Mouse (Mus musculus) limb, embryonic 11.5 days (tissue): ENCODE data around the gene Fgfr4. TPM values are rescaled to one million over a fixed set of nuclear protein-coding genes. Genes with fewer than 3 reads are reported as not detected.

ENCODE experiments used
- ATAC-seq: fragments of 200-750 bp; cut with Nextera tagmentation; 2 replicates; pipeline ENCODE4 v1.8.0; 2017; ENCODE audit warnings: low read depth; ENCODE audit not compliant: insufficient number of reproducible peaks, low FRiP score, low TSS enrichment
- DNase-seq: peaks from one replicate; pipeline ENCODE4 v3.0.0-alpha.2; 2015; ENCODE audit warnings: low spot score
- H3K27ac ChIP-seq: fragments of 300-500 bp; sonication (generic); replicated peaks from 2 replicates; pipeline ENCODE4 v1.5.1; 2014; ENCODE audit warnings: low read depth, mild to moderate bottlenecking, low read length
- H3K27me3 ChIP-seq: fragments of 300-500 bp; sonication (generic); 2 replicates; pipeline ENCODE4 v1.6.1; 2014; ENCODE audit warnings: mild to moderate bottlenecking, low read length, mixed read lengths; ENCODE audit not compliant: control insufficient read depth, insufficient read depth
- H3K36me3 ChIP-seq: fragments of 300-500 bp; sonication (generic); 2 replicates; pipeline ENCODE4 v1.6.1; 2014; ENCODE audit warnings: mild to moderate bottlenecking, low read length, moderate library complexity, mixed read lengths; ENCODE audit not compliant: control insufficient read depth, insufficient read depth
- H3K4me1 ChIP-seq: fragments of 300-500 bp; sonication (generic); 2 replicates; pipeline ENCODE4 v1.6.1; 2014; ENCODE audit warnings: low read length, mixed read lengths; ENCODE audit not compliant: control insufficient read depth, insufficient read depth
- H3K4me2 ChIP-seq: fragments of 300-500 bp; sonication (generic); 2 replicates; pipeline ENCODE4 v1.6.1; 2014; ENCODE audit warnings: low read depth, mild to moderate bottlenecking, moderate library complexity; ENCODE audit not compliant: severe bottlenecking
- H3K4me3 ChIP-seq: fragments of 300-500 bp; sonication (generic); 2 replicates; pipeline ENCODE4 v1.5.1; 2014; ENCODE audit warnings: low read depth, low read length
- H3K9ac ChIP-seq: fragments of 300-500 bp; sonication (generic); 2 replicates; pipeline ENCODE4 v1.6.1; 2014; ENCODE audit warnings: mild to moderate bottlenecking, low read length
- H3K9me3 ChIP-seq: fragments of 300-500 bp; sonication (generic); 2 replicates; pipeline ENCODE4 v1.6.1; 2016; ENCODE audit warnings: low read length; ENCODE audit not compliant: control insufficient read depth
- WGBS: fragments of 180-500 bp; shearing (Covaris S2); extraction: QIAGEN DNeasy Blood & Tissue Kit; methylation state at CpG from one replicate; pipeline ENCODE4 v1.1.7; 2014; 5-methylcytosine and 5-hydroxymethylcytosine counted together
- polyA plus RNA-seq: library from polyadenylated mRNA; unstranded; fragments of >200 nt; fragmentation: Nextera tagmentation; extraction: Ambion mirVana; gene quantifications from 2 replicates; pipeline ENCODE4 v1.2.1, GENCODE M21; 2014

The Fgfr4 gene
- polyA plus RNA-seq, 1 experiment from 2014 or later = 3.9 TPM

DNA sequence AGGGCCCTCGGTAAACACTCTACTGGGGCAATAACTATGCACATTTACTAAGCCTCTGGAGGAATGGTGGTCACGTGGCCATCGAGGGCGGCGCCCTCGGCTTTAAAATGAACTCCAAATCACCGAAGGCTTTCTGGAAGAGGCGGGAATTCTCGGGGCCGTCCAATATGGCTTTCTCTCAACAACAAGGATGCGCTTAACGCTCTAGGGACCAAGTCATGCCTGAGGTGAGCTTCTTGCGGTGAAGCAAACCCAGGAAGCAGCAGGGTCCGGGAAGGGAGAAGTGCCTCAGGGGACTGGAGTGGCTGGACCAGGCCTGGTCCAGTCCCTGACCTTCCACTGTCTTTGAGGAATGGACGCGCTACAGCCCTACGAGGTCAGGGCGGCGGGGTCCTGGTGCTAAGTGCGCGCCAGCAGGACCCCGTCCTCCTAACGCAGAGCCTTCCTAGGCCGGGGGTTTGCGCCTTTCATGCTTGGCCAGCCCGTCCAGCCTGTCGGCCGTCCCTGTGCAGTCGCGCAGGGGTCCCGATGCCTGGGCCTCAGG lies 57.3 kb downstream of the Fgfr4 start, which contains the start of gene Nsd1:
TSS of gene Nsd1 (plus strand) at position 134 of the 544 bp plus-strand sequence.
- Histone ChIP-seq H3K27ac (peak within 1 kb of the TSS; percentile 98), H3K4me1 (peaks cover 18% of the 10 kb centered on the region), H3K9me3 (no peaks in the 10 kb centered on the region), H3K36me3 (no peaks in the 10 kb centered on the region), H3K4me2 (peak within 1 kb of the TSS; percentile 85), H3K4me3 (peak within 1 kb of the TSS; percentile 86), H3K27me3 (no peaks in the 10 kb centered on the region), H3K9ac (peak within 1 kb of the TSS; percentile 97)
- WGBS = 17% methylated on average over 31 of the region's 31 CpGs
- DNase-seq (no peak), ATAC-seq (no peak; the same call in 1 of the 2 replicates)

DNA sequence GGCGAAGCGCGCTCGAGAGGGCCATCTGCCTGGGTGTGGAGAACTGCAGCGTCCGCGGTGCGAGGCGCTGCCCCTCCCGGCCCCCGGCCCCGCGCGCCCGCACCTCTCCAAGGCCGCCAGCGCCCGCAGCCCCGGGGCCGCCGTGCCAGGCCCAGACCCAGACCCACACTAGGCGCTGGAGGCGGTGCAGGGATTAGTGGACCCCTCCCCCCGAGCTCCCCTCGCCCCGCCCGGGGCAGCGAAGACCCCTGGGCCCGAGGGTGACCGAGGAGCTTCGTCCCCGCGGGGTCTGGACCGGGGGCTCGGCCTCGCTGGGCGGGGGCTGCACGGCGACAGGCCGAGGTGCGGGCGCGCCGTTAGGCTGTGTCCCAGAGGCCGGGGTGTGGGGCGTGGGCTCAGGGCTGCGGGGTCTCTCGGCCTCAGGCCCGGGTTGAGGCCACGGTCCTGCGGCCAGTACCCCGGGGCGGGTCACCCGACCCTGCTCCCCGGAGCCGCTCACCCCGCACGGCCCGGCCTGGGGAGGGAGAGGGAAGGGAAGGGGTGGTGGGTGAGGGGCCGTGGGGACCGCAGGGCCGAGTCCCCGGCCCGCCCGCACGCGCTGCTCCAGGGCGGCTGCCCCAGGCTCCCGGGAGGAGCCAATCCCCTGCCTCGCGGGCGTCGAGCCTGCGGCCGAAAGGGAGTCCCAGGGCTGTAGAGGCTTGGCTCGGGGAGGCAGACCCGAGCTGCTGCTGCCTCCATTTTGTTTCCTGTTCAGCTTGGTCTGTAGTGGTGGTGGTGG lies 57.9 kb downstream of the Fgfr4 start:
- peak overlapping the region; percentile 98 for H3K27ac ChIP-seq
- H3K4me1 ChIP-seq = peaks cover 20% of the 10 kb centered on the region
- H3K27me3 ChIP-seq = no peaks in the 10 kb centered on the region
- WGBS = 0% methylated on average over 60 of the region's 77 CpGs
- H3K4me3 ChIP-seq = peak overlapping the region; percentile 86
- ATAC-seq (peak; percentile 46), DNase-seq (peak; percentile 83)
- H3K9me3 ChIP-seq = no peaks in the 10 kb centered on the region
- peak overlapping the region; percentile 85 for H3K4me2 ChIP-seq
- peak overlapping the region; percentile 97 for H3K9ac ChIP-seq
- H3K36me3 ChIP-seq = no peaks in the 10 kb centered on the region; the same call in 1 of the 2 replicates

DNA sequence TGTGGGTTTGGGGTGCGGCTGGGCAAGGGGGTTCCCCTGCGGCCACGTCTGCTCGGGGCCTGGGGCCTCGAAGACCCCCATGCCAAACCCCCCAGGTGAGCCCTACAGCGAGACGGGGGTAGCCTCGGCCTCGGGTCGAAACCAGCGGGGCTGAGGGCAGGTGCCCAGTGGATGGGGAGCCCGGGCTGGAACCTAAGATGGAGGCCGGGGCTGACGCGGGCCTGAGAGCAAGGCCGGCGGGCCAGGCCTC lies 58.5 kb downstream of the Fgfr4 start:
- peaks cover 24% of the 10 kb centered on the region for H3K4me1 ChIP-seq
- peak overlapping the region; percentile 97 for H3K9ac ChIP-seq
- peak overlapping the region; percentile 98 for H3K27ac ChIP-seq
- no peaks in the 10 kb centered on the region for H3K9me3 ChIP-seq
- no peaks in the 10 kb centered on the region; the same call in 1 of the 2 replicates for H3K36me3 ChIP-seq
- DNase-seq = no peak
- ATAC-seq = peak; percentile 70
- H3K27me3 ChIP-seq = no peaks in the 10 kb centered on the region
- peak overlapping the region; percentile 86 for H3K4me3 ChIP-seq
- WGBS = 0% methylated on average over 17 of the region's 17 CpGs
- peak overlapping the region; percentile 85 for H3K4me2 ChIP-seq

DNA sequence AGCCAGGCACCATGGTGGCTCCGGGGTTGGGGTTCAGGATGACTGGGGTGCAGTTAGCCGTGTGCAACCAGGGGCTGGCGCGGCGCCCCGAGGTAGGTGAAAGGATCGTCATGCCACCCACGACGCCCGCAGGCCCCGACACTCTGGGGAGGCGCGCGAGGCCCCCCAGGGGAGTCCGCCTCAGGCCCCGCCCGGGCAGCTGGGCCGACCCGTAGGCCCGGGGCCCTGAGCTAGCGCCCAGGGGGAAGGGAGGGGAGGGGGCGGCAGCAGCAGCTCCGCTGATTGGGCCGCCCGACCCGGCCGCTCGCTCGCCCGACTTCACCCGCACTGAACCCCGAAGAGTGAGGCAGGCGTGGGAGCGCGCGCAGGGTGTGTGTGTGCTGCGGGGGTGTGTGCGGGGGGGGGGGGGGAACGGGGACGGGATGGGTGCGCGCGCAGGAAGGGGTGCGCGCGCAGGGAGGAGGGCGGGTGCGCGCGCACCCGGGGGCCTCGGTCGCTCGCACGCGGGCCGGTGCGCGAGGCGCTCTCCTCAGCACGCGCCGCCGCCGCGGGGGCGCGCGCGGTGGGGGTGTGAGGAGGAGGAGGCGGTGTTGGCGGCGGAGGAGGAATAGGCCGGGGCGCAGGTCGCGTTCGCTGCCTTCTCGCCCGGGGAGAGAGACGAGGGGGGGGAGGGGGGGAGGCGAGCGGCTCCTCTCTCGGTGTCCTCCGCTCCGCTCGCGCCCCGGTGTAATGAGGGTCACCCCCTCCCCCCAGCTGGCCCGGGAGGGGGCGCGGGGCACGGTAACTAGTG lies 59.0 kb downstream of the Fgfr4 start:
- H3K4me1 ChIP-seq = peaks cover 24% of the 10 kb centered on the region
- H3K9ac ChIP-seq = peak overlapping the region; percentile 97
- H3K36me3 ChIP-seq = no peaks in the 10 kb centered on the region; the same call in 1 of the 2 replicates
- H3K4me2 ChIP-seq = peak overlapping the region; percentile 85
- peak overlapping the region; percentile 98 for H3K27ac ChIP-seq
- peak; percentile 68 for ATAC-seq
- 0% methylated on average over 45 of the region's 93 CpGs for WGBS
- peak; percentile 93 for DNase-seq
- peak overlapping the region; percentile 86 for H3K4me3 ChIP-seq
- H3K9me3 ChIP-seq = no peaks in the 10 kb centered on the region
- H3K27me3 ChIP-seq = no peaks in the 10 kb centered on the region

DNA sequence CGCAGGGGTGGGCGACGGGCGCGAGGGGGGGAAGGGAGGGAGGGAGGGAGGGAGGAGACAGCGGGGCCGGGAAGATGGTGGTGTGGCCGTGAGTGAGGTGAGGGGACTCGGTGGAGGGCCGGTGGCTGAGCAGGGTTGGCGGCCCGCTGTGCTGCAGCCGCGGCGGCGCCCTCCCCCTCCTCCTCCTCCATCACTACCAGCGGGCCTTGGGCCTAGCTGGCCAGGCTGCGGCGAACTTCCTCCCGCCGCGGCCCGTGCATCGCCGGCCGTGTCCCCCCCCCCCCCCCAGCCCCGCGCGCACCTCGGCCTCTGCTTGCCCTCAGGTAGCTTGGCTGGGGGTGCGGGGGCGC lies 59.5 kb downstream of the Fgfr4 start:
- ATAC-seq (peak; percentile 35; the same call in 1 of the 2 replicates), DNase-seq (no peak)
- Histone ChIP-seq H3K9ac (peak overlapping the region; percentile 97), H3K36me3 (no peaks in the 10 kb centered on the region; the same call in 1 of the 2 replicates), H3K4me1 (peaks cover 24% of the 10 kb centered on the region), H3K9me3 (no peaks in the 10 kb centered on the region), H3K27me3 (no peaks in the 10 kb centered on the region), H3K27ac (peak overlapping the region; percentile 98), H3K4me2 (peak overlapping the region; percentile 85), H3K4me3 (peak overlapping the region; percentile 86)
- 1% methylated on average over 16 of the region's 32 CpGs for WGBS

DNA sequence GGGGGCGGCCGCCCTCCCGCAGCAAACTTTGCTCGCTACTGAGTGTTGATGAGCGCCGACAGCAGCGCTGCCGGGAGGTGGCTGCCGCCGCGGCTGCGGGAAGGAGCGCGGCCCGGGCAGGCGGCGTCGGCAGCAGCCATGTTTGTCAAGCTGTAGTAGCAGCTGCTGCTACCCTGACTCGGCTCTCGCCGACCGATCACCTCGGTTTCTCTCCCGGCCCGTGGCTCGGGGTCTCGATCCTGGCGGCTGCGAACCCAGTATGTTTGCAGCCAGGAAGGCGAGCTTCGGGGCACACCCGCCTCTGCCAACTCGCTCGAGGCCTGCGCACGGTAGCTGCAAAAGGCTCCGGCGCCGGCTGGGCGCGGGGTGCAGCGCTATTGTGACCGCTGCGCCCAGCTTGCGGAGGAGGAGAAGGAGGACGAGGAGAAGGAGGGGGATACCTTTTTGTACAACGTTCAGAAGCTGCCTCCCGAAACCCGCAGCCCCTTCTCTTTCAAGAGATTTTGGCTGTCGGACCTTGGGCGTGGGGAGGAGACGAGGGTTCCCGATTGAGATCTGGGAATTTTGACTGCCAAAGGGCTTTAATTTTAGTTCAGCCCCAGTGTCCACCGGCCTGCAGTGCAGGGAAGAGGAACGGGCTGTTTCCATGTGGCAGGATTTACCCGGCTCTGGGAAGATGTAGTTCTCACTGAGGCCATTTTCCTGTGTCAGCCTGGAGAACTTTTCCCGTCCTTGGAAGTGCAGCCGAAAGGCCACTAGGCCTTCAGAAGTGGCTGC lies 60.1 kb downstream of the Fgfr4 start:
- Histone ChIP-seq H3K27me3 (no peaks in the 10 kb centered on the region), H3K4me2 (peak overlapping the region; percentile 85), H3K9me3 (no peaks in the 10 kb centered on the region), H3K27ac (peak overlapping the region; percentile 98), H3K36me3 (no peaks in the 10 kb centered on the region; the same call in 1 of the 2 replicates), H3K4me3 (peak overlapping the region; percentile 86), H3K4me1 (peaks cover 24% of the 10 kb centered on the region), H3K9ac (peak overlapping the region; percentile 97)
- DNase-seq (peak; percentile 77), ATAC-seq (no peak)
- under 1% methylated on average over 56 of the region's 58 CpGs for WGBS

DNA sequence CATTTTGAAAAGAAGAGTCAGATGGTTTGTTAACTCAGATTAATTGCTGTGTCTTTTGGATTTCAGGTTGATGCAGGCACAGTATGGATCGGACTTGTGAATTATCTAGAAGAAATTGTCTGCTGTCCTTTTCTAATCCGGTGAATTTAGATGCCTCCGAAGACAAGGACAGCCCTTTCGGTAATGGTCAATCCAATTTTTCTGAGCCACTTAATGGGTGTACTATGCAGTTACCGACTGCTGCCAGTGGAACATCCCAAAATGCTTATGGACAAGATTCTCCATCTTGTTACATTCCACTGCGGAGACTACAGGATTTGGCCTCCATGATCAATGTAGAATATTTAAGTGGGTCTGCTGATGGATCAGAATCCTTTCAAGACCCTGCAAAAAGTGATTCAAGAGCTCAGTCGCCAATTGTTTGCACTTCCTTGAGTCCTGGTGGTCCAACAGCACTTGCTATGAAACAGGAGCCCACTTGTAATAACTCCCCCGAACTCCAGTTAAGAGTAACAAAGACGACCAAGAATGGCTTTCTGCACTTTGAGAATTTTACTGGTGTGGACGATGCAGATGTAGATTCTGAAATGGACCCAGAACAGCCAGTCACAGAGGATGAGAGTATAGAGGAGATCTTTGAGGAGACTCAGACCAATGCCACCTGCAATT lies 60.8 kb downstream of the Fgfr4 start:
- ATAC-seq = no peak
- peaks cover 24% of the 10 kb centered on the region for H3K4me1 ChIP-seq
- H3K27ac ChIP-seq = peak overlapping the region; percentile 98
- no peak for DNase-seq
- no peaks in the 10 kb centered on the region for H3K27me3 ChIP-seq
- WGBS = 68% methylated on average over 10 of the region's 10 CpGs
- no peaks in the 10 kb centered on the region; the same call in none of the 2 replicates for H3K36me3 ChIP-seq
- H3K4me3 ChIP-seq = peak overlapping the region; percentile 86
- H3K4me2 ChIP-seq = peak overlapping the region; percentile 85
- H3K9me3 ChIP-seq = no peaks in the 10 kb centered on the region
- peak overlapping the region; percentile 97 for H3K9ac ChIP-seq
